Mouse (Mus musculus) CH12.LX (cell line): Measurements from ENCODE around the gene Coa4. TPM values are rescaled to one million over a fixed set of nuclear protein-coding genes. Genes with fewer than 3 reads are reported as not detected.
A peak's percentile ranks its signal among the peaks of the same experiment; 100 is the strongest.

Experiments
- DNase-seq: peaks from one replicate; pipeline ENCODE4 v3.0.0-alpha.2; 2013; ENCODE audit errors: extremely low read depth
- H3K27ac ChIP-seq: 2 replicates; pipeline ENCODE4 v1.5.1; 2012; ENCODE audit warnings: low read depth, mild to moderate bottlenecking, control low read depth, moderate library complexity; ENCODE audit not compliant: insufficient read depth
- H3K27me3 ChIP-seq: replicated peaks from 2 replicates; pipeline ENCODE3; 2012; ENCODE audit warnings: inconsistent platforms
- H3K36me3 ChIP-seq, 2 experiments: replicated peaks in 1 of 2; 2 replicates each; pipeline versions ENCODE3 to v1.6.1; 2012; ENCODE audit warnings: inconsistent platforms in 1 of 2, low read length in 1 of 2, mild to moderate bottlenecking in 1 of 2, mixed read lengths in 1 of 2, moderate library complexity in 1 of 2; ENCODE audit not compliant: control insufficient read depth in 1 of 2, insufficient read depth in 1 of 2
- H3K4me1 ChIP-seq, 2 experiments: 2 replicates each; pipeline ENCODE4 v1.6.1; 2012; ENCODE audit warnings: inconsistent platforms in 1 of 2, moderate library complexity in 1 of 2; ENCODE audit not compliant: insufficient read depth in 2 of 2, control insufficient read depth in 1 of 2
- H3K4me2 ChIP-seq: 2 replicates; pipeline ENCODE4 v1.6.1; 2012; ENCODE audit warnings: low read depth, mild to moderate bottlenecking, control low read depth; ENCODE audit not compliant: poor library complexity, insufficient read depth, severe bottlenecking
- H3K4me3 ChIP-seq, 3 experiments: fragments of 150-350 bp in 1 of 3; sonication (generic) in 1 of 3; replicated peaks in 1 of 3; 2 replicates each; pipeline versions ENCODE3 to v1.5.1; 2011 to 2012; ENCODE audit warnings: low read depth in 2 of 3, low read length in 2 of 3, mild to moderate bottlenecking in 2 of 3, moderate library complexity in 2 of 3, control low read depth in 1 of 3, improper control_type of control experiment in 1 of 3, inconsistent platforms in 1 of 3, mixed read lengths in 1 of 3; ENCODE audit not compliant: poor library complexity in 1 of 3
- H3K79me2 ChIP-seq: replicated peaks from 2 replicates; pipeline ENCODE4 v1.6.1; 2012; ENCODE audit warnings: mild to moderate bottlenecking, moderate library complexity; ENCODE audit not compliant: control insufficient read depth, poor library complexity, insufficient read depth, severe bottlenecking; ENCODE audit errors: extremely low read depth
- H3K9ac ChIP-seq: 2 replicates; pipeline ENCODE4 v1.6.1; 2012; ENCODE audit warnings: low read depth, mild to moderate bottlenecking, control low read depth, moderate library complexity; ENCODE audit not compliant: insufficient read depth
- H3K9me3 ChIP-seq: replicated peaks from 2 replicates; pipeline ENCODE3; 2012; ENCODE audit warnings: low read length, inconsistent platforms, mixed read lengths
- BHLHE40 ChIP-seq: IDR thresholded peaks from 2 replicates; pipeline ENCODE4 v1.6.1; 2011; ENCODE audit warnings: mild to moderate bottlenecking, low read depth, low read length, improper control_type of control experiment
- CHD1 ChIP-seq: IDR thresholded peaks from 2 replicates; pipeline ENCODE4 v1.6.1; 2012; ENCODE audit warnings: low read depth, low read length, improper control_type of control experiment, inconsistent platforms
- CHD2 ChIP-seq: IDR thresholded peaks from 2 replicates; pipeline ENCODE4 v1.6.1; 2011; ENCODE audit warnings: low read length, improper control_type of control experiment
- CTCF ChIP-seq, 2 experiments: IDR thresholded peaks in 1 of 2; conservative IDR thresholded peaks in 1 of 2; 2 replicates each; pipeline ENCODE4 v1.5.1; 2011 to 2012; ENCODE audit warnings: low read depth in 2 of 2, low read length in 2 of 2, improper control_type of control experiment in 1 of 2, inconsistent platforms in 1 of 2, mild to moderate bottlenecking in 1 of 2, moderate library complexity in 1 of 2
- ELF1 ChIP-seq: IDR thresholded peaks from 2 replicates; pipeline ENCODE4 v1.6.1; 2014; ENCODE audit warnings: low read depth, mild to moderate bottlenecking, inconsistent platforms, low read length, improper control_type of control experiment
- EP300 ChIP-seq: IDR thresholded peaks from 2 replicates; pipeline ENCODE4 v1.6.1; 2011; ENCODE audit warnings: low read length, improper control_type of control experiment
- ETS1 ChIP-seq: conservative IDR thresholded peaks from 2 replicates; pipeline ENCODE4 v1.6.1; 2012; ENCODE audit warnings: low read depth, mild to moderate bottlenecking, inconsistent platforms, low read length, improper control_type of control experiment, moderate library complexity
- HCFC1 ChIP-seq: IDR thresholded peaks from 2 replicates; pipeline ENCODE4 v1.6.1; 2012; ENCODE audit warnings: low read depth, mild to moderate bottlenecking, inconsistent platforms, low read length, improper control_type of control experiment
- IRF4 ChIP-seq: IDR thresholded peaks from 2 replicates; pipeline ENCODE4 v1.6.1; 2014; ENCODE audit warnings: low read depth, mild to moderate bottlenecking, inconsistent platforms, low read length, improper control_type of control experiment
- JUN ChIP-seq: IDR thresholded peaks from 2 replicates; pipeline ENCODE4 v1.6.1; 2011; ENCODE audit warnings: low read depth, mild to moderate bottlenecking, low read length, improper control_type of control experiment, moderate library complexity; ENCODE audit not compliant: insufficient read depth
- JUND ChIP-seq: conservative IDR thresholded peaks from 2 replicates; pipeline ENCODE4 v1.6.1; 2011; ENCODE audit warnings: low read depth, low read length, improper control_type of control experiment
- KAT2A ChIP-seq: IDR thresholded peaks from 2 replicates; pipeline ENCODE4 v1.6.1; 2012; ENCODE audit warnings: low read length, improper control_type of control experiment, inconsistent platforms; ENCODE audit not compliant: insufficient replicate concordance
- MAFK ChIP-seq: IDR thresholded peaks from 2 replicates; pipeline ENCODE4 v1.6.1; 2011; ENCODE audit warnings: low read length, improper control_type of control experiment; ENCODE audit not compliant: insufficient replicate concordance
- MAZ ChIP-seq: IDR thresholded peaks from 2 replicates; pipeline ENCODE4 v1.6.1; 2012; ENCODE audit warnings: low read depth, mild to moderate bottlenecking, inconsistent platforms, low read length, improper control_type of control experiment, moderate library complexity
- MXI1 ChIP-seq: IDR thresholded peaks from 2 replicates; pipeline ENCODE4 v1.6.1; 2011; ENCODE audit warnings: mild to moderate bottlenecking, low read depth, low read length, improper control_type of control experiment
- NELFE ChIP-seq: IDR thresholded peaks from 2 replicates; pipeline ENCODE4 v1.6.1; 2011; ENCODE audit warnings: low read depth, low read length, improper control_type of control experiment
- PAX5 ChIP-seq: IDR thresholded peaks from 2 replicates; pipeline ENCODE4 v1.6.1; 2012; ENCODE audit warnings: low read length, inconsistent platforms, mixed read lengths
- POLR2A ChIP-seq: IDR thresholded peaks from 2 replicates; pipeline ENCODE4 v1.6.1; 2011; ENCODE audit warnings: low read depth, mild to moderate bottlenecking, improper control_type of control experiment, low read length
- POLR2AphosphoS2 ChIP-seq: IDR thresholded peaks from 2 replicates; pipeline ENCODE4 v1.6.1; 2011; ENCODE audit warnings: low read depth, low read length, improper control_type of control experiment
- RAD21 ChIP-seq: IDR thresholded peaks from 2 replicates; pipeline ENCODE4 v1.6.1; 2011; ENCODE audit warnings: low read depth, mild to moderate bottlenecking, low read length, improper control_type of control experiment, moderate library complexity
- RCOR1 ChIP-seq: conservative IDR thresholded peaks from 2 replicates; pipeline ENCODE4 v1.6.1; 2012; ENCODE audit warnings: low read depth, mild to moderate bottlenecking, inconsistent platforms, low read length, improper control_type of control experiment
- SIN3A ChIP-seq: IDR thresholded peaks from 2 replicates; pipeline ENCODE4 v1.6.1; 2012; ENCODE audit warnings: low read length, improper control_type of control experiment, inconsistent platforms
- TBP ChIP-seq: conservative IDR thresholded peaks from 2 replicates; pipeline ENCODE4 v1.6.1; 2011; ENCODE audit warnings: low read depth, low read length, improper control_type of control experiment
- TCF12 ChIP-seq: IDR thresholded peaks from 2 replicates; pipeline ENCODE4 v1.6.1; 2014; ENCODE audit warnings: low read depth, mild to moderate bottlenecking, inconsistent platforms, low read length, improper control_type of control experiment
- UBTF ChIP-seq: IDR thresholded peaks from 2 replicates; pipeline ENCODE4 v1.6.1; 2012; ENCODE audit warnings: low read depth, mild to moderate bottlenecking, inconsistent platforms, low read length, improper control_type of control experiment, moderate library complexity
- USF1 ChIP-seq: IDR thresholded peaks from 2 replicates; pipeline ENCODE4 v1.6.1; 2014; ENCODE audit warnings: low read depth, mild to moderate bottlenecking, inconsistent platforms, low read length, improper control_type of control experiment
- USF2 ChIP-seq: conservative IDR thresholded peaks from 2 replicates; pipeline ENCODE4 v1.6.1; 2011; ENCODE audit warnings: low read depth, low read length, improper control_type of control experiment
- ZC3H11A ChIP-seq: IDR thresholded peaks from 2 replicates; pipeline ENCODE4 v1.6.1; 2012; ENCODE audit warnings: low read depth, mild to moderate bottlenecking, inconsistent platforms, low read length, improper control_type of control experiment
- ZMIZ1 ChIP-seq: IDR thresholded peaks from 2 replicates; pipeline ENCODE4 v1.6.1; 2012; ENCODE audit warnings: low read depth, mild to moderate bottlenecking, inconsistent platforms, low read length, improper control_type of control experiment
- dilution Hi-C: fragments of 300-500 bp; cut with MboI; formaldehyde crosslinking; loops from 2 replicates; pipeline ENCODE4 v1.14.3; 2020; ENCODE audit warnings: low sequenced_read_pairs; ENCODE audit not compliant: extremely low pct_unique_long_range_greater_than_20kb, extremely low pct_ligation_motif_present
- in situ Hi-C: fragments of 300-500 bp; cut with MboI; formaldehyde crosslinking; loops from 3 replicates; pipeline ENCODE4 v1.14.3; 2019; ENCODE audit warnings: low sequenced_read_pairs, low pct_ligation_motif_present, low pct_unique_long_range_greater_than_20kb, mixed read lengths
- polyA plus RNA-seq: library from polyadenylated mRNA; unstranded; fragments of >175 nt; gene quantifications from 2 replicates; pipeline ENCODE4 v1.2.1, GENCODE M21; 2012; ENCODE audit warnings: low read depth; ENCODE audit not compliant: insufficient read length
- total RNA-seq, 2 experiments: library from RNA; depleted of rRNA; stranded (reverse); fragments of 300-350 nt in 1 of 2; fragments of >200 nt in 1 of 2; gene quantifications; 2 replicates each; pipeline ENCODE4 v1.2.3; 2012 to 2014

Gene Coa4
- total and polyA plus RNA-seq, 3 experiments = 22.9 to 24.1 (median 24.1) TPM

DNA sequence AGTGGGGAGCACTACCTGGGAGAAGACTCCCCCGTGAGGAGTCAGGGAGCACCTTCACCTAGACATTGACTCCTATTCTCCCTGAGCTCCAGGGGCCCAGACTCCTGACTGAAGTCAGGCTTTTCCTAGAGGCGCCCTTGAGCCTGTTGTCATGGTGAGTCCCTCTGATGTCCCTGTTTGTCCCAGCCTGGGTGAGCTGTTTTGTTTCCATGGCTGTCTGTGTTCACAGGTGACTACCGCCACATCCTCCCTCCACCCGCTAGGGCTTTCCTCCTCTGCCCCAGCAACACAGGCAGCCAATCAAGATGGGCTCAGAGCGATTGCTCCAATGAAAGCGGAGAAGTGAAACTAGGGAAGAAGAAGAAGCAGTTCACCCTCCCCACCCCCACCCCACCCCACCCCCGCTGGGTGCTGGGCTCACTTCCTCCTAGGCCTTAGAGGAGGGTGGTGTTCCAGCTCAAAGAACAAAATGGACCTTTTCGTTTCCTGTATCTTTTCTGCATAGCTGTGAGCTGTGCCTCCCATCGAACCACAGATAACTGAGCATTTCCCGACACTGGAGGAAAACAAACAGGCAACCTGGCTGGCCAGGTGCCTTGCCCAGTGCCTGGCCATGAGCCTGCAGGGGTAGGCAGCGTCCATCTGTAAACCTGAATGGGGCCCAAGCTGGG lies 41.2 kb upstream of the Coa4 start:
- dilution Hi-C loops (no loop called here), in situ Hi-C loops (no loop called here)
- no peaks in the 10 kb centered on the region for H3K9me3 ChIP-seq
- peak overlapping the region; percentile 75 for H3K9ac ChIP-seq
- peak overlapping the region; percentile 75 to 93 (median 86) for H3K4me3 ChIP-seq
- DNase-seq = peak; percentile 96
- peaks cover 12 to 55% of the 10 kb centered on the region in 2 experiments for H3K4me1 ChIP-seq
- H3K36me3 ChIP-seq = peaks cover 42 to 61% of the 10 kb centered on the region in 2 experiments
- H3K4me2 ChIP-seq = peak overlapping the region; percentile 61
- peak overlapping the region; percentile 91 for H3K27ac ChIP-seq
- no peaks in the 10 kb centered on the region for H3K27me3 ChIP-seq
- peak; percentile 50; the same call in 1 of the 2 replicates for TF ChIP-seq ELF1
- TF ChIP-seq PAX5 = no peak
- TF ChIP-seq TBP = no peak
- no peak for TF ChIP-seq ZC3H11A
- peak; percentile 92; the same call in 1 of the 2 replicates for TF ChIP-seq CHD2
- TF ChIP-seq ETS1 = 0 out of 2 replicates have a peak, but pooled peaks have one; percentile 10
- 0 out of 2 replicates have a peak, but pooled peaks have one; percentile 45 for TF ChIP-seq BHLHE40
- no peak for TF ChIP-seq RCOR1
- no peak for TF ChIP-seq CHD1
- TF ChIP-seq ZMIZ1 = 0 out of 2 replicates have a peak, but pooled peaks have one; percentile 10
- TF ChIP-seq MXI1 = no peak
- no peak for TF ChIP-seq JUND
- 0 out of 2 replicates have a peak, but pooled peaks have one; percentile 8 for TF ChIP-seq KAT2A
- TF ChIP-seq USF2 = no peak
- no peak for TF ChIP-seq USF1
- TF ChIP-seq MAFK = no peak
- no peak for TF ChIP-seq POLR2AphosphoS2
- TF ChIP-seq JUN = no peak
- TF ChIP-seq NELFE = no peak
- TF ChIP-seq POLR2A = 0 out of 2 replicates have a peak, but pooled peaks have one; percentile 21
- no peak for TF ChIP-seq RAD21
- TF ChIP-seq UBTF = no peak
- TF ChIP-seq HCFC1 = no peak; the same call in 1 of the 2 replicates
- TF ChIP-seq MAZ = peak; percentile 62; the same call in 1 of the 2 replicates
- TF ChIP-seq TCF12 = peak; percentile 9; the same call in 1 of the 2 replicates
- peak; percentile 60 for TF ChIP-seq IRF4
- TF ChIP-seq SIN3A = peak; percentile 78
- no peak for TF ChIP-seq CTCF (conservative IDR thresholded peaks at IDR 0.05 in 1 of 2, IDR thresholded peaks at IDR 0.05 in 1 of 2; ENCODE audit: low read depth in 2 of 2, low read length in 2 of 2)
- peak; percentile 53; the same call in 1 of the 2 replicates for TF ChIP-seq EP300
- peaks cover 25% of the 10 kb centered on the region for H3K79me2 ChIP-seq
